Mouse (Mus musculus) macrophage (primary cell): ENCODE results near the gene Acss3. TPM values are rescaled to one million over a fixed set of nuclear protein-coding genes. Genes with fewer than 3 reads are reported as not detected.

Experiments
- H3K27ac ChIP-seq: fragments of 350-480 bp; formaldehyde crosslinking; 2 replicates; pipeline ENCODE4 v1.9.0; 2021
- H3K36me3 ChIP-seq: fragments of 350-480 bp; formaldehyde crosslinking; 2 replicates; pipeline ENCODE4 v1.9.0; 2021; ENCODE audit errors: inconsistent target
- H3K4me3 ChIP-seq: fragments of 350-480 bp; formaldehyde crosslinking; 2 replicates; pipeline ENCODE4 v1.9.0; 2021; ENCODE audit errors: inconsistent target
- H3K79me2 ChIP-seq: fragments of 350-480 bp; formaldehyde crosslinking; 2 replicates; pipeline ENCODE4 v1.9.0; 2021; ENCODE audit errors: inconsistent target
- WGBS: methylation state at CpG from one replicate; pipeline ENCODE4 v1.1.7; 2026; ENCODE audit warnings: inconsistent platforms; ENCODE audit not compliant: missing documents; 5-methylcytosine and 5-hydroxymethylcytosine counted together
- polyA plus RNA-seq: library from polyadenylated mRNA; stranded (reverse); fragments of 250-400 nt; gene quantifications from 3 replicates; pipeline ENCODE4 v1.2.4, GENCODE M21; 2018; ENCODE audit warnings: inconsistent platforms

The Acss3 gene
- polyA plus RNA-seq, 1 experiment from 2014 or later, result not detected

DNA sequence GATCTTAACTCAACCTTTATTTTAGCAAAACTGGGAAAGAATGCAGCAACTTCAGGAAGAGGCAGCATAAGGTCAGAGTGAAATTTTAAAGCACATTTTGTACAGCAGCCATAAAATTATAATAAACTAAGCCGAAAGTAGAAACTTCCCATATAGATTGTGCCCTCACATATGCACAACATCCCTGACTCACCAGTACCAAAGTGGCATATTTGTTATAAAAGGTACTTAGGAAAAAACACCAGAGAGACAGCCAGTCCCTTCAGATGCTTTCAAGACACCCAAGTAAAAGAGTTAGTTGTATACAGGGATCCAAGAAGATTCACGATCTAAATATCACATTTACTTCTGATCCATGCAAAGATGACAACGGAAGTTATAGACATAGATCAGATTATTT is 184.6 kb downstream of the Acss3 start:
- Histone ChIP-seq H3K36me3 (no peaks in the 10 kb centered on the region), H3K79me2 (no peaks in the 10 kb centered on the region), H3K27ac (no peak overlapping the region), H3K4me3 (no peak overlapping the region)
- 84% methylated on average over 3 of the region's 3 CpGs for WGBS

GRCm38 (mm10) chr10:106936996-106937395 is 186.5 kb downstream of the Acss3 start:
- Histone ChIP-seq H3K27ac (no peak overlapping the region), H3K4me3 (no peak overlapping the region), H3K36me3 (no peaks in the 10 kb centered on the region), H3K79me2 (no peaks in the 10 kb centered on the region)
- WGBS, result 88% methylated on average over 7 of the region's 7 CpGs

GRCm38 (mm10) chr10:106932571-106933073 is 190.8 kb downstream of the Acss3 start:
- no peak overlapping the region for H3K4me3 ChIP-seq
- 2% methylated on average over 13 of the region's 13 CpGs for WGBS
- H3K36me3 ChIP-seq, result no peaks in the 10 kb centered on the region
- no peaks in the 10 kb centered on the region for H3K79me2 ChIP-seq
- no peak overlapping the region for H3K27ac ChIP-seq

GRCm38 (mm10) chr10:106928576-106929332 is 194.7 kb downstream of the Acss3 start:
- Histone ChIP-seq H3K79me2 (no peaks in the 10 kb centered on the region), H3K27ac (no peak overlapping the region), H3K4me3 (no peak overlapping the region), H3K36me3 (no peaks in the 10 kb centered on the region)
- 74% methylated on average over 9 of the region's 9 CpGs for WGBS

GRCm38 (mm10) chr10:106924798-106925197 is 198.7 kb downstream of the Acss3 start:
- WGBS, result 88% methylated on average over 3 of the region's 3 CpGs
- Histone ChIP-seq H3K27ac (no peak overlapping the region), H3K36me3 (no peaks in the 10 kb centered on the region), H3K79me2 (no peaks in the 10 kb centered on the region), H3K4me3 (no peak overlapping the region)

GRCm38 (mm10) chr10:106924334-106924733 is 199.1 kb downstream of the Acss3 start:
- Histone ChIP-seq H3K27ac (no peak overlapping the region), H3K36me3 (no peaks in the 10 kb centered on the region), H3K4me3 (no peak overlapping the region), H3K79me2 (no peaks in the 10 kb centered on the region)
- WGBS, result 96% methylated on average over 5 of the region's 5 CpGs

GRCm38 (mm10) chr10:106914822-106915221 is 208.6 kb downstream of the Acss3 start:
- no peak overlapping the region for H3K4me3 ChIP-seq
- H3K36me3 ChIP-seq, result no peaks in the 10 kb centered on the region
- H3K27ac ChIP-seq, result no peak overlapping the region
- no peaks in the 10 kb centered on the region for H3K79me2 ChIP-seq

DNA sequence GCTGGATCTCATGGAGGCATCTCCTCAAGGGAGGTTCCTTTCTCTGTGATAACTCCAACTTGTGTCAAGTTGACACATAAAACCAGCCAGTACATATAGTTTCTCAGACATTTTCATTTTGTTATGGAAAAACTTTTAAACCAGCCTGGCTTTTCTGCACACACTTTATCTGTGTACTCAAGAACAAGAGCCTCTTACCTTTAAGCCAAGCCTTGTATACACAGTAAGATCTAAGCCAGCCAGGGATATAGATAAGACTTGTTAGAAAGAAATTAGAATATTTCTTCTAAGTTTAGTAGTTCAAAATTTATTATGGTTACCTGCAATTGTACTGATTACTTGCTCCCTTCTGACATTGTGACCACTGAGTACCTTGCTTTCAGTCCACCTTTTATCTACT is 209.2 kb downstream of the Acss3 start:
- no peak overlapping the region for H3K4me3 ChIP-seq
- H3K79me2 ChIP-seq, result no peaks in the 10 kb centered on the region
- no peaks in the 10 kb centered on the region for H3K36me3 ChIP-seq
- no peak overlapping the region for H3K27ac ChIP-seq

DNA sequence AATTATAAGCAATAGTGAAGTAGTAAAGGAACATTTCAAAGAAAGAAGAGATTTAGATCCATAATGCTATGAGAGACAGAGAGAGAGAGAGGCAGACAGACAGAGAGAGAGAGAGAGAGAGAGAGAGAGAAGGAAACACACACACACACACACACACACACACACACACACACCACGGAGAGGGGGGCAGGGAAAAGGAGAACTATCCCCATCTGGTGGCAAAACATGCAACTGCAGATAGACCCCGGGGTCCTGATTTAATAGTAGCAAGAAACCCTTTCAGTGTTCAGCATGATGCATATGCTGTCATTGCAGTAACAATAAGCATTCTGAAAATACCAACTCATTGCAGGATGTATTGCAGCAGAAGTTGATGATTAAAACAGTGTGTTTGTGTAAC is 210.4 kb downstream of the Acss3 start:
- no peaks in the 10 kb centered on the region for H3K79me2 ChIP-seq
- H3K27ac ChIP-seq, result no peak overlapping the region
- 31% methylated on average over 1 of the region's 2 CpGs for WGBS
- H3K4me3 ChIP-seq, result no peak overlapping the region
- H3K36me3 ChIP-seq, result no peaks in the 10 kb centered on the region

DNA sequence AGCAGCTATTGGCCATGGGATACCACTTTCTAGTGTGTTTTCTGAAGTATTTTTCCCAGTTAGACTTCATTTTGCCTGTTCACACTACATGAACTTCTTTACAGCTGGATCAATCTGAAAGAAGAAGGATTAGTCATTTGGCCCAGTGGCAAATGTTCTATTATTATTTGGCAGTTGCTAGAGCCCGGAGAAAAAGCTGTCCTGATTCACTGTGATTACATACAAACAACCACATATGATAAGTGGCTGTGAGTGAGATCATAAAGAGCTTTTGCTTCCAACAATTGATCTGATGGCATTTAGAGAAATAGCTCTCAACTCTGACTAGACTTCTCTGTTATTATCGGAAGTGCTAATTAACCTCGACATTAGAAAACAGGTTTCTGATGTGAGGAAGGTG is 213.4 kb downstream of the Acss3 start:
- no peak overlapping the region for H3K27ac ChIP-seq
- WGBS, result 73% methylated on average over 3 of the region's 3 CpGs

GRCm38 (mm10) chr10:106896351-106896750 is 227.1 kb downstream of the Acss3 start:
- WGBS, result 68% methylated on average over 13 of the region's 13 CpGs
- Histone ChIP-seq H3K79me2 (no peaks in the 10 kb centered on the region), H3K27ac (no peak overlapping the region), H3K4me3 (no peak overlapping the region), H3K36me3 (no peaks in the 10 kb centered on the region)

More for the DNA sequence above, 213.4 kb downstream of the Acss3 start:
- Histone ChIP-seq H3K79me2 (no peaks in the 10 kb centered on the region), H3K4me3 (no peak overlapping the region), H3K36me3 (no peaks in the 10 kb centered on the region)

Other genes with a start within 250 kb of the Acss3 start
- not detected in 3 replicates for gene Lin7a, start 148.0 kb upstream of the Acss3 start, polyA plus RNA-seq